Mouse (Mus musculus): ENCODE measurements around the gene Lmbr1. TPM values are rescaled to one million over a fixed set of nuclear protein-coding genes. Genes with fewer than 3 reads are reported as not detected.

Gene Lmbr1
- total RNA-seq, 2 experiments from 2014 or later, result 0.60 to 2.9 TPM

Other genes with a start within 250 kb of the Lmbr1 start
- gene Rnf32, start 182.4 kb downstream of the Lmbr1 start, total RNA-seq (2014; fragmentation: Nextera tagmentation), result not detected in 2 replicates
- gene Rnf32, start 182.4 kb downstream of the Lmbr1 start, total RNA-seq (2017), result not detected in 2 replicates
- gene Nom1, start 56.3 kb upstream of the Lmbr1 start, total RNA-seq (2014; fragmentation: Nextera tagmentation), result 15.4 and 31.0 TPM in 2 replicates
- gene Nom1, start 56.3 kb upstream of the Lmbr1 start, total RNA-seq (2017), result 14.3 and 23.8 TPM in 2 replicates
- not detected in 2 replicates for gene Mnx1, start 100.1 kb upstream of the Lmbr1 start, total RNA-seq (2014; fragmentation: Nextera tagmentation)
- not detected in 2 replicates for gene Mnx1, start 100.1 kb upstream of the Lmbr1 start, total RNA-seq (2017)
- 20.1 and 26.3 TPM in 2 replicates for gene Ube3c, start 190.9 kb upstream of the Lmbr1 start, total RNA-seq (2014; fragmentation: Nextera tagmentation)
- 32.3 and 33.0 TPM in 2 replicates for gene Ube3c, start 190.9 kb upstream of the Lmbr1 start, total RNA-seq (2017)

Measured in granulocyte monocyte progenitor cell, adult 5-6 weeks (primary cell).